ENCODE assay signal across 13 mouse cellular contexts in genomic region chr6:136874599-136874998, GRCm38 (mm10). TPM values are rescaled to one million over a fixed set of nuclear protein-coding genes. Genes with fewer than 3 reads are reported as not detected.
DNase-seq lines count a peak whose midpoint lies in the region; ATAC-seq and TF ChIP-seq lines count a peak whose summit lies in the region.
"Had no signal": no experiment of that assay in that cellular context is flagged by ENCODE, and none has a peak within 500 bp of the region (broad histone marks: within the 10 kb centered on the region; RNA-seq: fewer than 3 reads in every experiment).

No protein-coding gene starts in this region.

- ATAC-seq in frontal cortex, adult (ENCODE audit: low TSS enrichment) = peak; percentile 60
- no peak for ATAC-seq in stomach, embryonic 16.5 days (ENCODE audit: insufficient read depth, low FRiP score)
- ATAC-seq in liver, postnatal 0 days = no peak

- no peaks in the 10 kb centered on the region for H3K4me1 ChIP-seq in stomach, embryonic 16.5 days (ENCODE audit: control insufficient read depth, insufficient read depth, low read length)
- no peaks in the 10 kb centered on the region for H3K4me1 ChIP-seq in liver, postnatal 0 days (ENCODE audit: insufficient read depth)
- H3K4me1 ChIP-seq: neural tube, embryonic 12.5 days had no signal

- peak overlapping the region; percentile 3; the same call in 1 of the 2 replicates for H3K27ac ChIP-seq in stomach, embryonic 16.5 days (ENCODE audit: low read length)
- no peak overlapping the region for H3K27ac ChIP-seq in liver, postnatal 0 days (ENCODE audit: low read depth)
- H3K27ac ChIP-seq: neural tube, embryonic 12.5 days had no signal

- peak overlapping the region; percentile 63 for H3K9ac ChIP-seq in stomach, embryonic 16.5 days (ENCODE audit: low read length)
- no peak overlapping the region for H3K9ac ChIP-seq in liver, postnatal 0 days (replicated peaks)
- H3K9ac ChIP-seq: neural tube, embryonic 12.5 days had no signal

- no peaks in the 10 kb centered on the region for H3K36me3 ChIP-seq in stomach, embryonic 16.5 days (ENCODE audit: control insufficient read depth, insufficient read depth, low read length)
- no peaks in the 10 kb centered on the region for H3K36me3 ChIP-seq in liver, postnatal 0 days (replicated peaks; ENCODE audit: insufficient read depth, low read length)
- H3K36me3 ChIP-seq: neural tube, embryonic 12.5 days had no signal

- intact Hi-C loops in left cerebral cortex, postnatal 4 days (cut with DNase I) = no loop called here

- H3K27me3 ChIP-seq in stomach, embryonic 16.5 days (ENCODE audit: control insufficient read depth, insufficient read depth, low read length) = no peaks in the 10 kb centered on the region
- H3K27me3 ChIP-seq in liver, postnatal 0 days (ENCODE audit: insufficient read depth, low read length) = no peaks in the 10 kb centered on the region
- H3K27me3 ChIP-seq: CH12.LX; neural tube, embryonic 12.5 days had no signal

- H3K9me3 ChIP-seq in stomach, embryonic 16.5 days (replicated peaks; ENCODE audit: control insufficient read depth, low read length) = no peaks in the 10 kb centered on the region
- no peaks in the 10 kb centered on the region for H3K9me3 ChIP-seq in liver, postnatal 0 days (ENCODE audit: low read length)
- H3K9me3 ChIP-seq: neural tube, embryonic 12.5 days had no signal

- 31% methylated on average over 8 of the region's 8 CpGs for WGBS in stomach, embryonic 16.5 days
- 47% methylated on average over 8 of the region's 8 CpGs for WGBS in liver, postnatal 0 days (ENCODE audit: insufficient replicate concordance)

- H3K4me2 ChIP-seq in stomach, embryonic 16.5 days (ENCODE audit: low read depth, low read length) = peak overlapping the region; percentile 51
- no peak overlapping the region for H3K4me2 ChIP-seq in liver, postnatal 0 days (ENCODE audit: low read depth, low read length)
- H3K4me2 ChIP-seq: neural tube, embryonic 12.5 days had no signal

- no peak for TF ChIP-seq EP300 in liver, postnatal 0 days (IDR thresholded peaks at IDR 0.05; ENCODE audit: low read depth)

- no peak for DNase-seq in frontal cortex, postnatal 10 days (ENCODE audit: low spot score in 2 of 2)
- DNase-seq in right cerebral cortex, adult 18-20 months = peak; percentile 53
- no peak for DNase-seq in right cerebral cortex, postnatal 14 days
- peak; percentile 13 for DNase-seq in left cerebral cortex, postnatal 4 days
- DNase-seq in cerebellum, adult 18-20 months = no peak
- DNase-seq in liver, postnatal 0 days = no peak
- DNase-seq: thymus, postnatal 4 days had no signal

- TF ChIP-seq CTCF in liver, postnatal 0 days (IDR thresholded peaks at IDR 0.05; ENCODE audit: low read depth) = no peak

- peak overlapping the region; percentile 39 for H3K4me3 ChIP-seq in stomach, embryonic 16.5 days (replicated peaks; ENCODE audit: low read length)
- H3K4me3 ChIP-seq in liver, postnatal 0 days (ENCODE audit: low read depth, low read length) = no peak overlapping the region
- H3K4me3 ChIP-seq: neural tube, embryonic 12.5 days had no signal

RNA-seq across cellular contexts. Expression of gene Mgp, which starts 1.0 kb away (rescaled TPM):
- total RNA-seq in left cerebral cortex, postnatal 4 days (2021) = 10 to 100 TPM; 16.3 to 19.2 TPM
- polyA plus RNA-seq in stomach, embryonic 16.5 days (2015; fragmentation: Nextera tagmentation; extraction: Ambion mirVana) = 224 and 245 TPM in 2 replicates
- 4.5 and 6.2 TPM in 2 replicates for polyA plus RNA-seq in liver, postnatal 0 days (2015; fragmentation: Nextera tagmentation; extraction: Ambion mirVana)
- total RNA-seq: CH12.LX had no signal

RNA-seq across cellular contexts. Expression of gene Art4, which starts 17.1 kb away (rescaled TPM):
- not detected for total RNA-seq in left cerebral cortex, postnatal 4 days (2021)
- polyA plus RNA-seq in stomach, embryonic 16.5 days (2015; fragmentation: Nextera tagmentation; extraction: Ambion mirVana) = 6.9 and 7.9 TPM in 2 replicates
- polyA plus RNA-seq in liver, postnatal 0 days (2015; fragmentation: Nextera tagmentation; extraction: Ambion mirVana) = 10.6 and 11.1 TPM in 2 replicates
- total RNA-seq: gastrocnemius, adult 18-20 months had no signal

RNA-seq across cellular contexts. Expression of gene Smco3, which starts 39.3 kb away (rescaled TPM):
- 1 to 10 TPM; 2.3 to 3.2 TPM for total RNA-seq in left cerebral cortex, postnatal 4 days (2021)
- 1.2 and 2.2 TPM in 2 replicates for polyA plus RNA-seq in stomach, embryonic 16.5 days (2015; fragmentation: Nextera tagmentation; extraction: Ambion mirVana)
- not detected in 2 replicates for polyA plus RNA-seq in liver, postnatal 0 days (2015; fragmentation: Nextera tagmentation; extraction: Ambion mirVana)
- total RNA-seq: liver, adult 2 months had no signal
- polyA plus RNA-seq: liver, adult 2 months had no signal

RNA-seq across cellular contexts. Expression of gene Wbp11, which starts 46.6 kb away (rescaled TPM):
- total RNA-seq in left cerebral cortex, postnatal 4 days (2021) = 100 to 1,000 TPM in 1 of 2 experiments, 10 to 100 TPM in 1; 97.6 to 104 TPM
- 85.0 and 90.8 TPM in 2 replicates for polyA plus RNA-seq in stomach, embryonic 16.5 days (2015; fragmentation: Nextera tagmentation; extraction: Ambion mirVana)
- 32.8 and 33.8 TPM in 2 replicates for polyA plus RNA-seq in liver, postnatal 0 days (2015; fragmentation: Nextera tagmentation; extraction: Ambion mirVana)

RNA-seq across cellular contexts. Expression of gene BC049715, which starts 47.2 kb away (rescaled TPM):
- 1 to 10 TPM; 2.0 to 2.6 TPM for total RNA-seq in left cerebral cortex, postnatal 4 days (2021)
- 0.46 and 2.6 TPM in 2 replicates for polyA plus RNA-seq in stomach, embryonic 16.5 days (2015; fragmentation: Nextera tagmentation; extraction: Ambion mirVana)
- polyA plus RNA-seq in liver, postnatal 0 days (2015; fragmentation: Nextera tagmentation; extraction: Ambion mirVana) = 0.44 and 0.99 TPM in 2 replicates

Comparison
In these comparisons a context has a peak if more than half of its experiments do, and no peak if none do; other contexts are left out.
1. DNase-seq: peak in right cerebral cortex, adult 18-20 months (single experiment) and left cerebral cortex, postnatal 4 days (single experiment); none in frontal cortex, postnatal 10 days (0 of 2), right cerebral cortex, postnatal 14 days (single experiment), cerebellum, adult 18-20 months (0 of 2) and liver, postnatal 0 days (single experiment).
2. RNA of gene Mgp, which starts 1.0 kb away (polyA plus RNA-seq): 224 to 245 TPM in stomach, embryonic 16.5 days; 4.5 to 6.2 TPM in liver, postnatal 0 days; every median in the first group is over 10 times any median in the second.